20 mouse cellular contexts compared by ENCODE assay signal in the genomic region with DNA sequence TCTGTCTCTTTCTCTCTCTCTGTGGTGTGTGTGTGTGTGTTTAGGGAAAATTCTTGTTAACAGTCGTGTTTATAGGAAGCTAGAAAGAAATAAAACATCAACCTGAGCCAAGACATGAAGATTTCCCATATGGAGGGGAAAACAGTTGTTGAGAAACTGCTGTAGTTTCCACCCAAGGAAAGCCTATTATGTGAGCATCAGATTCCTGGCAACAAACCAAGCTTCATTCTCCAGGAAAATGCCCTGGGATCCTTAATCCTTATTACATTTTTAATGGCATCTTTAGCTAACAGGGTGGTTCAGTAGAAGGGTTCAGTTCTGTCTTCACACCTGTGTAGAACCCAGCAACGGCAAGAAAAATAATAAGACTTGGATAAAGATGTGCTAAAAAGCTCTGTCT. TPM values are rescaled to one million over a fixed set of nuclear protein-coding genes. Genes with fewer than 3 reads are reported as not detected.
"Had no signal": no experiment of that assay in that cellular context is flagged by ENCODE, and none has a peak within 500 bp of the region (broad histone marks: within the 10 kb centered on the region; RNA-seq: fewer than 3 reads in every experiment).

No protein-coding gene starts in this region.

- H3K9ac ChIP-seq: limb, embryonic 13.5 days; liver, embryonic 13.5 days; midbrain, embryonic 13.5 days; neural tube, embryonic 13.5 days had no signal

- H3K9me3 ChIP-seq: limb, embryonic 13.5 days; liver, embryonic 13.5 days; midbrain, embryonic 13.5 days; neural tube, embryonic 13.5 days had no signal

- H3K27ac ChIP-seq: limb, embryonic 13.5 days; liver, embryonic 13.5 days; midbrain, embryonic 13.5 days; neural tube, embryonic 13.5 days; stomach, postnatal 0 days had no signal

- H3K4me1 ChIP-seq: limb, embryonic 13.5 days; liver, embryonic 13.5 days; midbrain, embryonic 13.5 days; neural tube, embryonic 13.5 days had no signal

- H3K27me3 ChIP-seq: limb, embryonic 13.5 days; liver, embryonic 13.5 days; midbrain, embryonic 13.5 days; neural tube, embryonic 13.5 days had no signal

- H3K4me2 ChIP-seq: limb, embryonic 13.5 days; liver, embryonic 13.5 days; midbrain, embryonic 13.5 days; neural tube, embryonic 13.5 days had no signal

- H3K36me3 ChIP-seq: limb, embryonic 13.5 days; liver, embryonic 13.5 days; midbrain, embryonic 13.5 days; neural tube, embryonic 13.5 days had no signal

- ATAC-seq: midbrain, embryonic 13.5 days had no signal

- H3K4me3 ChIP-seq: limb, embryonic 13.5 days; liver, embryonic 13.5 days; midbrain, embryonic 13.5 days; myocyte; neural tube, embryonic 13.5 days had no signal

- DNase-seq: kidney, adult 18-20 months; kidney, adult 9 months; kidney, postnatal 14 days; kidney, postnatal 4 days; left cerebral cortex, postnatal 4 days; liver, embryonic 13.5 days; lung, adult 2 months; lung, postnatal 14 days; lung, postnatal 4 days; thymus, adult 2 months; thymus, postnatal 14 days; thymus, postnatal 4 days had no signal

RNA-seq across cellular contexts. Expression of a gene that starts 36.8 kb away (rescaled TPM):
- total RNA-seq: megakaryocyte, adult 5-6 weeks; monocyte, adult 5-6 weeks; neutrophil, adult 5-6 weeks had no signal
